Mouse (Mus musculus) R1 (cell line): ENCODE results near the gene Atp7a.
A peak's percentile ranks its signal among the peaks of the same experiment; 100 is the strongest.

ENCODE experiments used
- DNase-seq: peaks from one replicate; pipeline ENCODE4 v3.0.0-alpha.2; 2018; ENCODE audit warnings: low read depth, low spot score

Gene Atp7a

GRCm38 (mm10) chrX:106080811-106081443 lies 53.9 kb downstream of the Atp7a start:
- DNase-seq, result peak; percentile 50

- DNase-seq, result no peak
These were observed 55.4 kb downstream of the Atp7a start for GRCm38 (mm10) chrX:106082518-106082917.

GRCm38 (mm10) chrX:106085132-106085531 lies 58.1 kb downstream of the Atp7a start:
- no peak for DNase-seq

- DNase-seq, result no peak
These were observed 58.5 kb downstream of the Atp7a start for GRCm38 (mm10) chrX:106085564-106085963.

- DNase-seq, result no peak
These were observed 65.9 kb downstream of the Atp7a start for GRCm38 (mm10) chrX:106092939-106093338.

GRCm38 (mm10) chrX:106105464-106105863 lies 78.4 kb downstream of the Atp7a start:
- DNase-seq, result peak; percentile 10

- no peak for DNase-seq
These were observed 86.8 kb downstream of the Atp7a start for GRCm38 (mm10) chrX:106113881-106114280.

GRCm38 (mm10) chrX:106114674-106115073 lies 87.6 kb downstream of the Atp7a start:
- DNase-seq, result no peak

GRCm38 (mm10) chrX:106122823-106123222 lies 95.7 kb downstream of the Atp7a start:
- DNase-seq, result no peak

- DNase-seq, result no peak
These were observed 101.2 kb downstream of the Atp7a start for GRCm38 (mm10) chrX:106128283-106128682.

- DNase-seq, result no peak
These were observed 102.8 kb downstream of the Atp7a start for GRCm38 (mm10) chrX:106129877-106130276.

- no peak for DNase-seq
These were observed 107.8 kb downstream of the Atp7a start for GRCm38 (mm10) chrX:106134916-106135315.

- DNase-seq, result no peak
These were observed 108.4 kb downstream of the Atp7a start for GRCm38 (mm10) chrX:106135484-106135883.

- DNase-seq, result no peak
These were observed 109.0 kb downstream of the Atp7a start for GRCm38 (mm10) chrX:106135916-106136575.

- DNase-seq, result no peak
These were observed 112.4 kb downstream of the Atp7a start for GRCm38 (mm10) chrX:106139309-106140070.

- DNase-seq, result no peak
These were observed 115.9 kb downstream of the Atp7a start, which contains the start of gene Tlr13 for GRCm38 (mm10) chrX:106142936-106143335. Tlr13 (plus strand) TSS chrX:106143204.

- DNase-seq, result no peak
These were observed 121.1 kb downstream of the Atp7a start for GRCm38 (mm10) chrX:106148185-106148584.

GRCm38 (mm10) chrX:106149460-106149859 lies 122.4 kb downstream of the Atp7a start:
- no peak for DNase-seq

- DNase-seq, result no peak
These were observed 127.1 kb downstream of the Atp7a start for GRCm38 (mm10) chrX:106154180-106154586.

GRCm38 (mm10) chrX:106155892-106156291 lies 128.8 kb downstream of the Atp7a start:
- DNase-seq, result no peak

- DNase-seq, result no peak
These were observed 136.9 kb downstream of the Atp7a start for GRCm38 (mm10) chrX:106163995-106164394.

GRCm38 (mm10) chrX:106164555-106164954 lies 137.5 kb downstream of the Atp7a start:
- DNase-seq, result no peak
